Mouse (Mus musculus): ENCODE measurements at regions not wholly inside any gene's neighbourhood (a gene's known extent, or its start where the extent isn't known, plus 50 kb on each side); places are given as distances from the start of the nearest gene placed in this dataset.

DNA sequence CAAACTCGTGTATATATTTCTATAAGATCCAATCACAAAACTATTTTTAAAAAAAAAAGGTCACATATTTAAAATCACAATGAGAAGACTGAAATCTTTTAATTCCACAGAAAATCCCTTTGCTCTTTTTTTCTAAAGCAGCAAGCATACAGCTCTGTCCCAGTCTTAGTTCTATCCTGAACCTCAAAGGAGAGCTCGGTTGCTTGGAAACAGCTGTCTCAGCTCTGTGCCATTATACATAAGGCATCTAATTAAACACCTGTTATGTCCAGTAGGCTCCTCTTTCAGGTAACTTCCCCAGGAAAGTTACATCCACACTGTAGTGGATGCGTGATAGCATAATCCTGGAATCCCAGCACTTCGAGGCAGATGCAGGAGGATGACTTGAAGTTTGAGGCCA, 181.5 kb downstream of the Moxd1 start:
- TF ChIP-seq POLR2A (IDR thresholded peaks at IDR 0.05; ENCODE audit: control insufficient read depth, low read depth, low read length) = no peak
- TF ChIP-seq CTCF (IDR thresholded peaks at IDR 0.05; ENCODE audit: control insufficient read depth, insufficient read depth, insufficient replicate concordance, low read depth, low read length) = no peak
